Mouse (Mus musculus): ENCODE measurements around the gene 1700003F12Rik. TPM values are rescaled to one million over a fixed set of nuclear protein-coding genes. Genes with fewer than 3 reads are reported as not detected.
A peak's percentile ranks its signal among the peaks of the same experiment; 100 is the strongest.

The 1700003F12Rik gene
- total RNA-seq, 4 experiments from 2014 or later = not detected

DNA sequence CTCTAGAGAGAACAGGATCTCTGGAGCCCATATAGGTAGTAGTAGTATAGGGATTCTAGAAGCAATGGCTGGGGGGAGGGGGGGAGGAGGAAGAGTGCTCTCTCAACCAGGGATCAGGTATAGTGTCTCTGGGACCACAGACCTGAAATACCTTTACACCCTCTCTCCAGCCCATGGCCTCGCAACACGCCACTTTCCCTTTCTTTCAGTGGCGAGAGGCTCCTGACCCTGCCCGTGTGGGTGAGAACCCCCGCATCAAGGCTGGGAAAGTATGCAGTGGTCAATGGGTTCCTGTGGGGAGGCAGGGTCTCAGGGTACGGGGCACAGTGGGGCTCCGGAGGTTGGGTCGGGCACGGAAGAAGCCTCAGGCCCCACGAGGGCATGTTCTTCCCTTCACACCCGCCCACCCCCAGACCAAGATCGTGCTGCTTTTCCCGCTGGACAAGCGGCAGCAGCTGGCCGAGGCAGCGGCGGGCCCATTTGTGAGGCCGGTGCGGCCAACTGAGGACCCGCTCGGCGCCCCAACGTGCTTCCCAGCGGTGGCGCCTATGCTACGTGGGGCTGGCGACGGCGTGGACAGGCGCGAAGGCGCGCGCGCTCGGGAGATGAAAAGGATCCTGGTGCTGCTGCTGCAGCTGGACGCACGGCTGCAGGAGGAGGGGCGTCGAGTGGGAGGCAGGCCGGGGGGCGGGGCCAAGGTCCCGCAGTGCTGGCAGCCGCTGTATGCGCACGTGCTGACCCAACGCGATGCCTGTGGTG is 2.4 kb downstream of the 1700003F12Rik start:
- peak in 1 of 2 experiments; percentile 28 for DNase-seq (ENCODE audit: low spot score in 2 of 2)

DNA sequence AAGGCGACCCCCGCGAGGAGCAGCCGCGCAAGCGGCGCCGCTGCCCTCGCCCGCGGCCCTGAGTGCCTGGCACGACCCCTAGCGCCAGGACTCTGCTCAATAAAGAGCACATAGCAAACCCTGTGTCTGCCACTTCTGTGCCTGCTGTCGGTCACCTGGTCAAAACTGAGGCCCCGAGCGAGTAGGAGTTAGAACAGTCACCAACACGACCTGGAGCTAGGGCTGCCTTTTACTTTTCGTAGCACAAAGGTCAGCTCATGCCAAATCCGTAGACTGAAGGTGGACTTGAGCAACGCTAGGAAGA is 3.0 kb downstream of the 1700003F12Rik start:
- no peak for DNase-seq (ENCODE audit: low spot score in 2 of 2)

GRCm38 (mm10) chr2:154550937-154551336 is 4.1 kb downstream of the 1700003F12Rik start:
- no peak for DNase-seq (ENCODE audit: low spot score in 2 of 2)

GRCm38 (mm10) chr2:154551476-154551875 is 4.6 kb downstream of the 1700003F12Rik start, which contains the start of gene Actl10:
Actl10 (plus strand) TSS chr2:154551776.
- DNase-seq (ENCODE audit: low spot score in 2 of 2) = no peak

DNA sequence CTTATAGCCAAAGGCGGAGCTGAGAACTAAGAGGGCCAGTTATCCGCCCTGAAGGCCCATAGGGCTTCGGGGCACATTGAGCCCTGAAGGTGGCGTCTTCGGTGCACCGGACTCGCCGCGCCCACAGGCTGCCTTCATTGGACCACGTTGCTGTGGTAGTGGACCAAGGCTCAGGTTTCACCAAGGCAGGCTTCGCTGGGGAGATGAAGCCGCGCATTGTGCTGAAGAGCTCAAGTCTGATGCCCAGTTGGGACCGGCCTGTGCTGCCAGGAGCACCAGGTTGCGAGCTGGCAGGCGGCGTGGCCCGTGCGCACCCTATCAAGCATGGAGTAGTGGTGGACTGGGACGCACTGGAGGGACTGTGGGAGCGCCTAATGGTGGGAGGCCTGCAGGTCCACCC is 5.0 kb downstream of the 1700003F12Rik start:
- peak in 1 of 2 experiments; percentile 15 for DNase-seq (ENCODE audit: low spot score in 2 of 2)

GRCm38 (mm10) chr2:154552424-154552907 is 5.6 kb downstream of the 1700003F12Rik start:
- peak; percentile 57 to 72 for DNase-seq (ENCODE audit: low spot score in 2 of 2)

GRCm38 (mm10) chr2:154555235-154555634 is 8.3 kb downstream of the 1700003F12Rik start:
- no peak for DNase-seq (ENCODE audit: low spot score in 2 of 2)

DNA sequence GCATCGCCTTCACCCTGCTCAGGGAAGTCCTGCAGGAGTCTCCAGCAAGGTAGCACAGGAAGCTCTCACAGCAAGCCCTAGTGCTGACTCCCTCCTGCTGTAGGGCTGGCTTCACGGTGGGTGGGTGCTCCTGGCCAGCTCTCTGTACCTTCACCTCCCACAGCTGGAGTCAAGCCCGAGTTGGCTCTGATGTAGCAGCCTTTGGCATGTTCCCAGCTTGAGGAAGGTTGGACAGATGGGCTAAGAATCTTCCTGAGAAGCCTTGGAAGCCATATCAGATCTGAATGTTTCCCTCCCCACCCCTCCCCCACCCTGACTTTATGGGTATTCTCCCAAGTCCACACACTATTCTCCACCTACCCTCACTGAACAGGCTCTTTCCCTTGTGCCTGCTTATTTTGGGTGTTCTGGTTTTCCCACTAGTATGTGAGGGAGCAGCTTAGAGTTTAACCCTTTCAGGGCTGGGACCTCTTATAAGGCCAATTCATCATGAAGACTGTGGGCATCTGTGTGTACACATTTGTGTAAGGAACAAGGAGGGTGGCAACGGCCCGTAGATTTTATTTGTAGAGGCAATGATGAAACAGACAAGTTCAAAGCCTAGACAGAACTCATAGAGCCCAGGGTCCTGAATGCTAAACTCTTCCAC is 10.4 kb downstream of the 1700003F12Rik start:
- DNase-seq (ENCODE audit: low spot score in 2 of 2) = no peak

DNA sequence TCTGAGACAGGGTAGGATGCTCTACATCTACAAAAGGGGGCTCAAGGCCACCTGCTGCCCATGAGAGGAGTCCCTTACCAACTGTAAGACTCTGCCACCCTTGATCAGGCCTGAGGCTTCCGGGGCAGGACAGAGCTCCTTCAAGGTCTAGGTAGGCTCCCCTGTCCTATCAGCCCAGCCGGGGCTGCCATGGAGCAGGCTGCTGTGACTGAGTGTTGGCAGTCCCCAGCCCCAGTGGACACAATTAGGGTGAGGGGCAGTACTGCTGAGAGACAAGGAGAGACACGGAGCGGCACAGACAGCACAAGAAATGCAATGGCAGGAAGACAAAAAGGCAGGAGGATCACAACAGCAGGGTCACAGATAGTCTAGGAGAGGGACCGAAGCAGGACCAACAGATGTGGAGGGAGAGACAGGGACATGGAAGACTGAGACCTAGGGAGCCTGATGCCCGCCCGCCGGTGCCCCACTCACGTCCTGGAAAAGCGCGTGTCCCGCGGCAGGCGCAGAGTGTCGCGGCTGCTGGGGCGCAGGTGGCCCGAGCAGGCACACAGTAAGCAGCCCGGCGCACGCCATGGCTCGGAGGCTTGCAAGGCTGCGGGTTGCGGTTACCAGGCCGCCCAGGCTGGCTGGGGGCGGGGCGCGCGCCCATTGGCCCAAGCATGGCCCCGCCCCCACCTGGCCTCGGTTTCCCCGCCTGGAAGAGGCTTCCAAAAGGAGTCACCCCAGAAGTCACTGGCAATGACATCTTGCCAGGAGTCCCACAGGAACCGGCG is 11.6 kb downstream of the 1700003F12Rik start, which contains the start of gene Necab3:
Gene Necab3, minus strand, starts transcription at position 627 of the 776 bp plus-strand sequence.
- peak in 1 of 2 experiments; percentile 20 for DNase-seq (ENCODE audit: low spot score in 2 of 2)

DNA sequence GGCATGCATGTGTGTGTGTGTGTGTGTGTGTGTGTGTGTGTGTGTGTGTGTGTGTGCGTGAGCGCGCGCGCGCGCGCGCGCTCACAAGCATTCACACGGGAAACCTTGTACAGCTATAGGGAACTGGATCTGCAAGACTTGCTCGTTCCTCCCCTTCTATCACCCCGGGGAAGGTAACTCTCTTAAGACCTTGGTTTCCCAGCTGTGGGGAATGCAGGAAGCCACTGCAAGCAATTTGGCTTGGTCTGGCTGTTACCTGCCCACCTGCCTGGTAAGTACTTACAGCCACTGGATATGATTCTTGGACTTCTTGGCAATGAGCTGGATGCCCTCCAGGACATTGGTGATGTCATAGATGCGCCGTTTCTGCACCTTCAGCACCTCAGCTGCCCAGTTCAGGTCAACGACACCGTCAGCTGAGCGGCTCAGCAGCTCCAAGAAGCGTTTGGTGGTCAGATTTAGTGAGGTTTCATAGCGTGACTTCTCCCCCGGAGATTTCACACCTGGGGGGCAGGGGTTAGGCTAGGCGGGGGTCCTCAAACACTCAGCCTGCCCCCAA is 16.8 kb downstream of the 1700003F12Rik start:
- no peak for DNase-seq (ENCODE audit: low spot score in 2 of 2)

DNA sequence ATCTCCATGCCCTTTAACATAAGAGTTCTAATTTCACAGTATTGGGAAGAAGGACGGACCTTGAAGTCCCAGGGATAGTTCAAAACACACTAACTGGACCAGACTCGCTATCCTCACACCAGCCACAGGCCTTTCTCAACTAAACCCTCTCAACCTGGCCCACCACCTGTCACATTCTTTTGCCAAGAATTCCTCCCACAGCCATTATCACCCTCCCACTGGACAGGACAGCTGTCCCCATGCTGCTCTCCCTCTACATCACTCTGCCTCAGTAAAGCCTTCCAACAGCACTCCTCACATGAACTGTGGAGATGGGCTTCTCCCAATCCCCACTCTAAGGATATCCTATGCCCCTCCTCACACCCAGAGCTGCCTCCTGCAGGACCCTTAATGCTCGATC is 18.7 kb downstream of the 1700003F12Rik start:
- no peak for DNase-seq (ENCODE audit: low spot score in 2 of 2)

GRCm38 (mm10) chr2:154566641-154567040 is 19.8 kb downstream of the 1700003F12Rik start:
- DNase-seq (ENCODE audit: low spot score in 2 of 2) = no peak

DNA sequence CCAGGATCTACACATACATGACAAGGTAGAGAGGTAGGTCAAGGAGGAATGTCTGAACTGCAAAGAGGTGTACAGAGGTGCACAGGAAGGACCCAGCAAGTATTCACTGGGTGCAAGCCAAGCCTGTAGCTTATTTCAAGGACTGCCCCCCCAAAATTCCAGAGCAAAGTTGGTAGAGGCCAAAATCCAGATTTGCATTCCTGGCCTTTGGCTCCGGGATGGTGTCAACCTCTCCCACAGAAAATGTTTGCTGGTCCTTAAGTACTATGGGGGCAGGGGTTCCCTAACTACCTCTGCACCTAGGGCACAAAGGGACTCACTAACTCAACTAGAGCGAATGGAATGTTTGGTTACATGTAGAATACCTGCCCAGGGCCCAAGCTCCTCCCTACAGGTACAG is 20.9 kb downstream of the 1700003F12Rik start:
- no peak for DNase-seq (ENCODE audit: low spot score in 2 of 2)

GRCm38 (mm10) chr2:154568329-154569070 is 21.6 kb downstream of the 1700003F12Rik start:
- no peak for DNase-seq (ENCODE audit: low spot score in 2 of 2)

DNA sequence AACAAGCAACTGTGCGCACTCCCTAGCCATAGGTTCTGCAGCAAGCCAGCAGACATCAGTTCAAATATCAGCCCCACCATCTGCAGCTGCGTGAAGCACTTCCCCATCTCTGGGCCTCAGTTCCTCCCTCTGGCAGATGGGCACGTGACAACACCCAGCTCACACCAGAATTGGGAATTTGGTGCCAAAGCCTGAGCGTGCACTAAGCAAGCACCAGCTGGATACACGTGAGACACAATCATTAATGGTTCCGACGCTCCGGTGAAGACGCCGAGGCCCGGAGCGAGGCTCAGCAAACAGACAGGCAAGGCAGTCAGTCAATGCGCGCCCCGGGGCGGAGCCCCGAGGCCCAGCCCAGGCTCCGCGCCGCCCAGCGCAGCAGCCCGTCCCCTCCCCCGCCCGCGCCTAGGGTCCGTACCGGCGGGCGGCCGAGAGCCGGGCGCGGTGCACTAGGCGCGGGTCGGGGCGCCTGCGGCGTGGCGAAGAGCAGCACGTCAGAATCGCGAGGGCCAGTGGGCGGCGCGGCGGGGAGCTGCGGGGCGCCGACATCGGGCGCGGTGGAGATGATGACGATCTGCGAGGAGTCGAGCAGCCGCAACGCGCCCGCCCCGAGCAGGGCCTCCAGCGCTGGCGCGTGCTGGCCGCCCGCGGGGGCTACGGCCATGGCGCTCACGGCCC is 22.3 kb downstream of the 1700003F12Rik start:
- DNase-seq (ENCODE audit: low spot score in 2 of 2) = peak in 1 of 2 experiments; percentile 18

GRCm38 (mm10) chr2:154569836-154570286 is 23.0 kb downstream of the 1700003F12Rik start, which contains the start of gene E2f1:
E2f1 (minus strand) TSS chr2:154569892.
- DNase-seq (ENCODE audit: low spot score in 2 of 2) = peak; percentile 82 to 87

GRCm38 (mm10) chr2:154570666-154571065 is 23.8 kb downstream of the 1700003F12Rik start:
- no peak for DNase-seq (ENCODE audit: low spot score in 2 of 2)

GRCm38 (mm10) chr2:154571266-154571665 is 24.4 kb downstream of the 1700003F12Rik start:
- DNase-seq (ENCODE audit: low spot score in 2 of 2) = no peak

DNA sequence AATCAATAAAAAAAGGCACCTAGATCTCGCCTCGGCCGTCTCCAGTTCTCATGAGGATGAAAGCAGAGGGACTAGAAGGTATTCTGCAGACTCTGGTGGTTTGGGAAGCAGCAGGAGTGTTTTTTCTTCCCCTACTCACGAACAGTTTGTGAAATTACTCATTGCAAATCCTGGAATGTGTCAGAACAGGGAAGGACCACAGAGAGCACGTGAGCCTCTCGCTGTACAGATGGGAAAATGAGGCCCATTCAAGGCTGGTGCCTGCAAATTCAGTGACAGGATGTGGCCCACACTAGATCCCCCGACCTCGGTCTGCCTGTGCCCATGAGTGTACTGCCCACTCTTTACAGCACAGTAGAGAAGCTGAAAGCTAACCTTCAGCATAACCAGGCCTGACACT is 25.1 kb downstream of the 1700003F12Rik start:
- no peak for DNase-seq (ENCODE audit: low spot score in 2 of 2)

- DNase-seq (ENCODE audit: low spot score in 2 of 2) = no peak
Observed at GRCm38 (mm10) chr2:154572996-154573395, 26.1 kb downstream of the 1700003F12Rik start.

Data from gastrocnemius, adult 8-10 months (tissue).